ENCODE assay signal across 8 mouse cellular contexts in the genomic region with DNA sequence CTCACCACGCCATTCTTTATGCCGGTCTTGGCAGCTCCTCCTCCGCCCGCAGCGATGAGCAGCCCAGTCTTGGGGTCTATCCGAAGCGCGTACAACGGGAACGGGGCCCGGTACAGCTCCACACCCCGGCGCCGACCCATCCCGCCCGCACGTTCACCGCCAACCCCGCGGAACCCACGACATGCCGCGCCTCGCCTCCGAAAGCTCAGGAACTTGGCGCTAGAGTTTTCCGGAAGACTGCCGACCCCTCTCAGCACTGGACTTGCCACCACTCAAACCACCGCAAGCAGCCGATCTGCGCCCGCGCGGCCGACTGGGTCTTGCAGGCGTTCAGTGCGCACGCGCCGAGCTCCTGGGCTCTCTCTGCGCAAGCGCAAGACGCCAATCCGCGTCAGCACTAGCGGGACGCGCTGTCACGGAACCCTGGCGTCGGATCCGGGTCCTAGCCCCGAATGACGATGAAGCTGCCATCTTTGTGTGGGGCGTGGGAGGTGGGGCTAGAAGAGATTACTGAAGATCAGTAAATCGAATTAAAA. TPM values are rescaled to one million over a fixed set of nuclear protein-coding genes. Genes with fewer than 3 reads are reported as not detected.
DNase-seq lines count a peak whose midpoint lies in the region; ATAC-seq and TF ChIP-seq lines count a peak whose summit lies in the region.

Preb (minus strand) TSS at position 396 of the 536 bp plus-strand sequence.

- no peak for TF ChIP-seq CTCF in lung, adult 2 months (IDR thresholded peaks at IDR 0.05; ENCODE audit: insufficient read depth, low read length)

- peak; percentile 98 for ATAC-seq in forebrain, embryonic 15.5 days (replicated peaks)
- peak; percentile 74 for ATAC-seq in neutrophil, adult 5-6 weeks (ENCODE audit: extremely low read depth, insufficient number of reproducible peaks, low FRiP score, poor library complexity, severe bottlenecking)

- no peaks in the 10 kb centered on the region for H3K27me3 ChIP-seq in forebrain, embryonic 15.5 days

- peaks cover 21% of the 10 kb centered on the region for H3K36me3 ChIP-seq in forebrain, embryonic 15.5 days

- peak within 1 kb of the TSS; percentile 66 for H3K4me3 ChIP-seq in forebrain, embryonic 15.5 days
- H3K4me3 ChIP-seq in lung, adult 2 months (replicated peaks; ENCODE audit: extremely low read depth, low read depth, low read length) = peak within 1 kb of the TSS; percentile 96

- no peaks in the 10 kb centered on the region for H3K9me3 ChIP-seq in forebrain, embryonic 15.5 days

- TF ChIP-seq POLR2A in lung, adult 2 months (IDR thresholded peaks at IDR 0.05; ENCODE audit: borderline replicate concordance, extremely low read depth, low read depth, low read length) = peak; percentile 84

- peak within 1 kb of the TSS; percentile 86 for H3K9ac ChIP-seq in forebrain, embryonic 15.5 days (replicated peaks)

- peak within 1 kb of the TSS; percentile 91 for H3K4me2 ChIP-seq in forebrain, embryonic 15.5 days (replicated peaks)

- peak within 1 kb of the TSS; percentile 88 for H3K27ac ChIP-seq in forebrain, embryonic 15.5 days (replicated peaks)

- DNase-seq in ES-CJ7 (ENCODE audit: low read depth, low spot score) = peak; percentile 97
- DNase-seq in cerebellum, adult 11 months = peak; percentile 99
- peak; percentile 98 for DNase-seq in heart, postnatal 25 days (ENCODE audit: low spot score)
- DNase-seq in layer of hippocampus, adult 18-20 months (ENCODE audit: low spot score in 2 of 2) = peak; percentile 99
- peak; percentile 98 for DNase-seq in lung, adult 2 months
- peak; percentile 97 for DNase-seq in thymus, adult 18-20 months

- under 1% methylated on average over 56 of the region's 56 CpGs for WGBS in forebrain, embryonic 15.5 days
- WGBS in lung, adult 2 months = under 1% methylated on average over 56 of the region's 56 CpGs

- intact Hi-C loops in heart, postnatal 25 days (cut with DNase I) = loop anchor here (1.0 kb wide), 1 partner anchor 88 kb away; the partner anchor contains the start of genes Atraid and Slc5a6

- peaks cover 29% of the 10 kb centered on the region for H3K4me1 ChIP-seq in forebrain, embryonic 15.5 days
- H3K4me1 ChIP-seq in lung, adult 2 months (ENCODE audit: control insufficient read depth, insufficient read depth, low read length) = peaks cover 19% of the 10 kb centered on the region

RNA-seq across cellular contexts. Expression of gene Preb, which starts in this region (rescaled TPM):
- 123 and 127 TPM in 2 replicates for polyA plus RNA-seq in forebrain, embryonic 15.5 days (2015; fragmentation: Nextera tagmentation; extraction: Ambion mirVana)
- total RNA-seq in heart, postnatal 25 days (2021) = 10 to 100 TPM; 79.3 to 82.9 TPM
- total RNA-seq in layer of hippocampus, adult 18-20 months (2021) = 100 to 1,000 TPM; 119 to 125 TPM
- 196 and 253 TPM in 2 replicates for polyA plus RNA-seq in lung, adult 2 months (2012; rRNA removed)
- 299 and 306 TPM in 2 replicates for total RNA-seq in neutrophil, adult 5-6 weeks (2017)

Comparison
In these comparisons a context has a peak if more than half of its experiments do, and no peak if none do; other contexts are left out.
1. Peak in every context shown above with its lines: DNase-seq, ATAC-seq, H3K4me3 ChIP-seq and H3K27ac ChIP-seq.